Mouse (Mus musculus): ENCODE results near the gene Rasgef1b. TPM values are rescaled to one million over a fixed set of nuclear protein-coding genes. Genes with fewer than 3 reads are reported as not detected.

Gene Rasgef1b
- polyA plus RNA-seq, 1 experiment from 2014 or later: 8.5 TPM

GRCm38 (mm10) chr5:99737937-99738727 lies 9.3 kb upstream of the Rasgef1b start:
- 22% methylated on average over 10 of the region's 10 CpGs for WGBS
- Histone ChIP-seq H3K27ac (no peak overlapping the region), H3K4me1 (no peaks in the 10 kb centered on the region), H3K4me3 (no peak overlapping the region), H3K27me3 (peaks cover 6% of the 10 kb centered on the region; the same call in 1 of the 2 replicates), H3K9me3 (no peaks in the 10 kb centered on the region), H3K36me3 (no peaks in the 10 kb centered on the region), H3K4me2 (no peak overlapping the region), H3K9ac (no peak overlapping the region)
- no peak for ATAC-seq (ENCODE audit: insufficient number of reproducible peaks, insufficient read depth, low FRiP score, low TSS enrichment, low read depth)

GRCm38 (mm10) chr5:99729931-99730330 lies 1.1 kb upstream of the Rasgef1b start:
- ATAC-seq (ENCODE audit: insufficient number of reproducible peaks, insufficient read depth, low FRiP score, low TSS enrichment, low read depth): no peak
- Histone ChIP-seq H3K27me3 (peaks cover 42% of the 10 kb centered on the region), H3K9me3 (no peaks in the 10 kb centered on the region), H3K27ac (no peak overlapping the region), H3K4me2 (peak overlapping the region; percentile 100), H3K4me3 (no peak overlapping the region), H3K4me1 (peaks cover 13% of the 10 kb centered on the region), H3K36me3 (no peaks in the 10 kb centered on the region), H3K9ac (no peak overlapping the region)
- 70% methylated on average over 1 of the region's 1 CpGs for WGBS

GRCm38 (mm10) chr5:99729361-99729882 lies 557 bp upstream of the Rasgef1b start:
- peak; percentile 29; the same call in 1 of the 2 replicates for ATAC-seq (ENCODE audit: insufficient number of reproducible peaks, insufficient read depth, low FRiP score, low TSS enrichment, low read depth)
- peak overlapping the region; percentile 65 for H3K4me3 ChIP-seq
- no peaks in the 10 kb centered on the region for H3K9me3 ChIP-seq
- H3K4me1 ChIP-seq: peaks cover 13% of the 10 kb centered on the region
- peaks cover 43% of the 10 kb centered on the region for H3K27me3 ChIP-seq
- H3K36me3 ChIP-seq: no peaks in the 10 kb centered on the region
- H3K9ac ChIP-seq: peak overlapping the region; percentile 51; the same call in 1 of the 2 replicates
- no peak overlapping the region for H3K27ac ChIP-seq
- under 1% methylated on average over 18 of the region's 18 CpGs for WGBS
- peak overlapping the region; percentile 100 for H3K4me2 ChIP-seq

GRCm38 (mm10) chr5:99728027-99728451 lies 826 bp downstream of the Rasgef1b start:
- Histone ChIP-seq H3K9ac (peak overlapping the region; percentile 71; the same call in 1 of the 2 replicates), H3K4me3 (peak overlapping the region; percentile 65), H3K27ac (no peak overlapping the region), H3K4me1 (peaks cover 13% of the 10 kb centered on the region), H3K4me2 (peak overlapping the region; percentile 100), H3K27me3 (peaks cover 43% of the 10 kb centered on the region), H3K9me3 (no peaks in the 10 kb centered on the region), H3K36me3 (no peaks in the 10 kb centered on the region)
- 1% methylated on average over 15 of the region's 15 CpGs for WGBS
- ATAC-seq (ENCODE audit: insufficient number of reproducible peaks, insufficient read depth, low FRiP score, low TSS enrichment, low read depth): no peak

- no peak overlapping the region for H3K4me3 ChIP-seq
- no peak for ATAC-seq (ENCODE audit: insufficient number of reproducible peaks, insufficient read depth, low FRiP score, low TSS enrichment, low read depth)
- H3K27ac ChIP-seq: no peak overlapping the region
- H3K4me1 ChIP-seq: peaks cover 9% of the 10 kb centered on the region
- 83% methylated on average over 6 of the region's 6 CpGs for WGBS
- H3K9ac ChIP-seq: no peak overlapping the region
- no peak overlapping the region for H3K4me2 ChIP-seq
- H3K27me3 ChIP-seq: peaks cover 30% of the 10 kb centered on the region
- H3K36me3 ChIP-seq: no peaks in the 10 kb centered on the region
- no peaks in the 10 kb centered on the region for H3K9me3 ChIP-seq
Measured at GRCm38 (mm10) chr5:99723941-99724340, 4.9 kb downstream of the Rasgef1b start.

DNA sequence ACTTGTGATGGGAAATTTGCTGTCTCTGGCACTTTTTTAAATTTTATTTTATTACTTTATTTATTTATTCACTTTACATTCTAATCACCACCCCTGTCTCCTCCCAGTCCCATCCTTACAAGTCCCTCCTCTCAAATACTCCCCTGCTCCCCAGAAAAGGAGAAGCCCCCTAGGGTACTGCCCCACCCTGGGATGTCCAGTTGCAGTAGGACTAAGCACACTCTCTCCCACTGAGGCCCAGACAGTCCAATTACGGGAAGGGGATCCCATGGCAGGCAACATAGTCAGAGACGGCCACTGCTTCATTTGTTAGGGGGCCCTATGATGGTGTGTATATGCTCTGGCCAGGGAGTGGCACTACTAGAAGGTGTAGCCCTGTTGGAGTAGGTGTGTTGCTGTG lies 6.6 kb downstream of the Rasgef1b start:
- Histone ChIP-seq H3K27ac (no peak overlapping the region), H3K9ac (no peak overlapping the region), H3K27me3 (peaks cover 17% of the 10 kb centered on the region), H3K4me3 (no peak overlapping the region), H3K36me3 (no peaks in the 10 kb centered on the region), H3K4me2 (no peak overlapping the region), H3K9me3 (no peaks in the 10 kb centered on the region), H3K4me1 (no peaks in the 10 kb centered on the region)
- 86% methylated on average over 2 of the region's 2 CpGs for WGBS
- no peak for ATAC-seq (ENCODE audit: insufficient number of reproducible peaks, insufficient read depth, low FRiP score, low TSS enrichment, low read depth)

DNA sequence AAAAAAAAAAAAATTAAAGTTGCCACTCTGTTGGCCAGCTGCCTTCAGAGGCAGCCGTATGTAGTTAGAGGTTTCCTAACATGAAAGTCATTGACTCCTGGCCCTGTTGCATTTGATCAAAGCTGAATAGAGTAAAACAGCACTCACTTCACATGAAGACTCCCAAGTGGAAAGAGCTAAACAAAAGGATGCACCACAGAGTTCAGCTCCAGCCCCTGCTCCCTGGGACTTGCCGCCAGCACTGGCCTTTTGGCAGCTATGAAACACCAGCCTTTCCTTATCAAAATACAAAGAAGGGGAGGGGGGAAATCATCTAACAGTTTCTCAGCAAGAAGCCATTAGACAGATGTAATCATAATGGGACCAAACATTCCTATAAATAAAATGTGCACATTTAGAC lies 8.3 kb downstream of the Rasgef1b start:
- no peak overlapping the region for H3K4me2 ChIP-seq
- 65% methylated on average over 2 of the region's 2 CpGs for WGBS

DNA sequence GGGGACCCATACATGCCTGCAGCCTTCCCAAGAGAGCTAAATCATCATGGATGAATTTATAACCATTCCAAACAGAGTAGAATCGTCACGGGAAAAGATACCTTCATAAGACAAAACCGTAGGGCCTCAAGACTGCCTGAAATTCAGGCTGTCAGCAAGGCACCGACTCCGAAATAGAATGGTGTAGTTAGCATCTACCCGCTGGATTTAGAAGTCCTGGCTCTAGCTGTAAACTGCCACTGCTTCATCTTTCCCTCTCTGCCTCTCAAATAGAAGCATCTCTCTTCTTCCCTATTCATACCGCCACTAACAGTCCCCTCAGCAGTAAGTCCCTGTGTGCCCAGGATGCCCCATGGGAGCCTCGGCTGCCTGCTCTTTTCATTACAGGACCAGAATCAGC lies 10.9 kb downstream of the Rasgef1b start:
- peaks cover 9% of the 10 kb centered on the region for H3K4me1 ChIP-seq
- H3K4me2 ChIP-seq: no peak overlapping the region
- H3K9me3 ChIP-seq: no peaks in the 10 kb centered on the region
- no peak overlapping the region for H3K27ac ChIP-seq
- H3K27me3 ChIP-seq: no peaks in the 10 kb centered on the region
- H3K4me3 ChIP-seq: no peak overlapping the region
- WGBS: 82% methylated on average over 8 of the region's 8 CpGs
- no peak overlapping the region for H3K9ac ChIP-seq
- ATAC-seq (ENCODE audit: insufficient number of reproducible peaks, insufficient read depth, low FRiP score, low TSS enrichment, low read depth): no peak
- no peaks in the 10 kb centered on the region for H3K36me3 ChIP-seq

More for the DNA sequence above, 8.3 kb downstream of the Rasgef1b start:
- H3K9ac ChIP-seq: no peak overlapping the region
- 0 out of 2 replicates have a peak, but pooled peaks cover 2% of the 10 kb centered on the region for H3K4me1 ChIP-seq
- H3K4me3 ChIP-seq: no peak overlapping the region
- no peaks in the 10 kb centered on the region for H3K9me3 ChIP-seq
- no peak for ATAC-seq (ENCODE audit: insufficient number of reproducible peaks, insufficient read depth, low FRiP score, low TSS enrichment, low read depth)
- H3K36me3 ChIP-seq: no peaks in the 10 kb centered on the region
- peaks cover 4% of the 10 kb centered on the region; the same call in 1 of the 2 replicates for H3K27me3 ChIP-seq
- no peak overlapping the region for H3K27ac ChIP-seq

GRCm38 (mm10) chr5:99715281-99715744 lies 13.6 kb downstream of the Rasgef1b start:
- ATAC-seq (ENCODE audit: insufficient number of reproducible peaks, insufficient read depth, low FRiP score, low TSS enrichment, low read depth): no peak
- peaks cover 9% of the 10 kb centered on the region for H3K4me1 ChIP-seq
- H3K27ac ChIP-seq: no peak overlapping the region
- H3K4me3 ChIP-seq: no peak overlapping the region
- no peak overlapping the region for H3K9ac ChIP-seq
- H3K36me3 ChIP-seq: no peaks in the 10 kb centered on the region
- no peaks in the 10 kb centered on the region for H3K27me3 ChIP-seq
- H3K9me3 ChIP-seq: no peaks in the 10 kb centered on the region
- WGBS: 36% methylated on average over 5 of the region's 5 CpGs
- H3K4me2 ChIP-seq: peak overlapping the region; percentile 22; the same call in 1 of the 2 replicates

GRCm38 (mm10) chr5:99711947-99712346 lies 16.9 kb downstream of the Rasgef1b start:
- no peak for ATAC-seq (ENCODE audit: insufficient number of reproducible peaks, insufficient read depth, low FRiP score, low TSS enrichment, low read depth)
- H3K4me3 ChIP-seq: no peak overlapping the region
- WGBS: 93% methylated on average over 2 of the region's 2 CpGs

GRCm38 (mm10) chr5:99708706-99709105 lies 20.2 kb downstream of the Rasgef1b start:
- H3K27me3 ChIP-seq: no peaks in the 10 kb centered on the region
- no peak overlapping the region for H3K4me3 ChIP-seq
- H3K4me1 ChIP-seq: no peaks in the 10 kb centered on the region
- H3K4me2 ChIP-seq: no peak overlapping the region
- no peak for ATAC-seq (ENCODE audit: insufficient number of reproducible peaks, insufficient read depth, low FRiP score, low TSS enrichment, low read depth)
- WGBS: 40% methylated on average over 6 of the region's 6 CpGs
- H3K9ac ChIP-seq: no peak overlapping the region
- no peaks in the 10 kb centered on the region for H3K36me3 ChIP-seq
- H3K9me3 ChIP-seq: no peaks in the 10 kb centered on the region
- no peak overlapping the region for H3K27ac ChIP-seq

More at GRCm38 (mm10) chr5:99711947-99712346, 16.9 kb downstream of the Rasgef1b start:
- no peak overlapping the region for H3K9ac ChIP-seq
- H3K4me1 ChIP-seq: peaks cover 9% of the 10 kb centered on the region
- H3K27ac ChIP-seq: no peak overlapping the region
- no peak overlapping the region for H3K4me2 ChIP-seq
- no peaks in the 10 kb centered on the region for H3K36me3 ChIP-seq
- no peaks in the 10 kb centered on the region for H3K9me3 ChIP-seq
- no peaks in the 10 kb centered on the region for H3K27me3 ChIP-seq

- WGBS: 27% methylated on average over 6 of the region's 6 CpGs
- H3K4me1 ChIP-seq: no peaks in the 10 kb centered on the region
- ATAC-seq (ENCODE audit: insufficient number of reproducible peaks, insufficient read depth, low FRiP score, low TSS enrichment, low read depth): no peak
- H3K36me3 ChIP-seq: no peaks in the 10 kb centered on the region
- no peak overlapping the region for H3K9ac ChIP-seq
- H3K27me3 ChIP-seq: no peaks in the 10 kb centered on the region
- H3K9me3 ChIP-seq: no peaks in the 10 kb centered on the region
- no peak overlapping the region for H3K4me3 ChIP-seq
- no peak overlapping the region for H3K27ac ChIP-seq
- H3K4me2 ChIP-seq: no peak overlapping the region
Measured at GRCm38 (mm10) chr5:99707261-99707660, 21.6 kb downstream of the Rasgef1b start.
